ENCODE assay signal across 8 mouse cellular contexts in the genomic region with DNA sequence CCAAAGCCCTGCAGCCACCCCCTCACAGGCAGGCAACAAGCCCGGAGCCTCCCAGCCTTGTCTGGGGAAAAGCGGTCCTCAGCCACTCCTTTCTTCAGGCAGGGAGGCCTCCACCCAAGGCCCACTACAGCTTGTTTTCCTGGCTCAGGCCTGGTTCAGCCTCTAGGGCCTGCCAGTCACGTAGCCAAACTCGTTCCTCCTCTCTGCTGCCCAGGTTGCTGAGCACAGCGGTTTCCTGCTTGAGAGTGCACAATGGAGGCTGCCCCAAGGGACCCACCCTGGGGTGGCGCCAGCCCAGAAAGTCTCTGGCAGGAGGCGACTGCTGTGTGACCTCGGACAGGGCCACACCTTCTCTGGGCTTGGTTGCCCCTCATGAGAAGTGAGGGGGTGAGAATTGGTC. TPM values are rescaled to one million over a fixed set of nuclear protein-coding genes. Genes with fewer than 3 reads are reported as not detected.
DNase-seq lines count a peak whose midpoint lies in the region; ATAC-seq and TF ChIP-seq lines count a peak whose summit lies in the region.

No protein-coding gene starts in this region.

- no peaks in the 10 kb centered on the region for H3K36me3 ChIP-seq in embryonic facial prominence, embryonic 13.5 days
- no peaks in the 10 kb centered on the region for H3K36me3 ChIP-seq in embryonic facial prominence, embryonic 10.5 days (replicated peaks)
- no peaks in the 10 kb centered on the region for H3K36me3 ChIP-seq in E14TG2a.4 (ENCODE audit: insufficient read depth, low read length)
- H3K36me3 ChIP-seq in intestine, embryonic 14.5 days (ENCODE audit: control insufficient read depth, insufficient read depth, low read length): no peaks in the 10 kb centered on the region
- no peaks in the 10 kb centered on the region for H3K36me3 ChIP-seq in forebrain, postnatal 0 days (ENCODE audit: insufficient read depth)

- peaks cover 20% of the 10 kb centered on the region for H3K4me1 ChIP-seq in embryonic facial prominence, embryonic 13.5 days
- H3K4me1 ChIP-seq in embryonic facial prominence, embryonic 10.5 days: peaks cover 22% of the 10 kb centered on the region
- H3K4me1 ChIP-seq in E14TG2a.4 (replicated peaks; ENCODE audit: low read depth, low read length): peaks cover 72% of the 10 kb centered on the region
- peaks cover 3% of the 10 kb centered on the region; the same call in 1 of the 2 replicates for H3K4me1 ChIP-seq in intestine, embryonic 14.5 days (replicated peaks; ENCODE audit: control insufficient read depth, insufficient read depth, low read length)
- no peaks in the 10 kb centered on the region for H3K4me1 ChIP-seq in forebrain, postnatal 0 days (ENCODE audit: insufficient read depth)

- H3K27me3 ChIP-seq in embryonic facial prominence, embryonic 13.5 days: no peaks in the 10 kb centered on the region; the same call in 1 of the 2 replicates
- H3K27me3 ChIP-seq in embryonic facial prominence, embryonic 10.5 days (replicated peaks; ENCODE audit: low read depth, poor library complexity, severe bottlenecking): no peaks in the 10 kb centered on the region
- no peaks in the 10 kb centered on the region for H3K27me3 ChIP-seq in E14TG2a.4 (ENCODE audit: insufficient read depth, low read length)
- H3K27me3 ChIP-seq in intestine, embryonic 14.5 days (replicated peaks; ENCODE audit: control insufficient read depth, insufficient read depth, low read length): no peaks in the 10 kb centered on the region
- H3K27me3 ChIP-seq in forebrain, postnatal 0 days (ENCODE audit: insufficient read depth, low read length): no peaks in the 10 kb centered on the region

- no peak for TF ChIP-seq CTCF in E14TG2a.4 (conservative IDR thresholded peaks at IDR 0.05; ENCODE audit: low read length)
- TF ChIP-seq CTCF in forebrain, postnatal 0 days (IDR thresholded peaks at IDR 0.05; ENCODE audit: low read depth): no peak

- H3K4me2 ChIP-seq in embryonic facial prominence, embryonic 13.5 days: no peak overlapping the region
- H3K4me2 ChIP-seq in intestine, embryonic 14.5 days (ENCODE audit: low read length): no peak overlapping the region
- H3K4me2 ChIP-seq in forebrain, postnatal 0 days (ENCODE audit: low read depth): no peak overlapping the region

- ATAC-seq in embryonic facial prominence, embryonic 13.5 days (ENCODE audit: insufficient number of reproducible peaks, insufficient read depth, low FRiP score, low TSS enrichment, low read depth): no peak
- peak; percentile 50; the same call in 1 of the 2 replicates for ATAC-seq in intestine, embryonic 14.5 days (replicated peaks; ENCODE audit: low FRiP score, low TSS enrichment, low read depth)
- no peak for ATAC-seq in granulocyte monocyte progenitor cell, adult 5-6 weeks (replicated peaks; ENCODE audit: poor library complexity, severe bottlenecking)
- ATAC-seq in forebrain, postnatal 0 days: no peak

- H3K9me3 ChIP-seq in embryonic facial prominence, embryonic 13.5 days: no peaks in the 10 kb centered on the region
- no peaks in the 10 kb centered on the region for H3K9me3 ChIP-seq in embryonic facial prominence, embryonic 10.5 days
- H3K9me3 ChIP-seq in E14TG2a.4 (ENCODE audit: low read length): no peaks in the 10 kb centered on the region; the same call in 1 of the 2 replicates
- no peaks in the 10 kb centered on the region; the same call in 1 of the 2 replicates for H3K9me3 ChIP-seq in intestine, embryonic 14.5 days (ENCODE audit: control insufficient read depth, low read length)
- H3K9me3 ChIP-seq in forebrain, postnatal 0 days (ENCODE audit: low read length): no peaks in the 10 kb centered on the region

- DNase-seq in embryonic facial prominence, embryonic 10.5 days (ENCODE audit: low spot score): no peak
- no peak for DNase-seq in intestine, embryonic 14.5 days (ENCODE audit: low spot score)
- DNase-seq in lung, postnatal 10 days: peak; percentile 62
- no peak for DNase-seq in right cerebral cortex, adult 18-20 months
- DNase-seq in forebrain, postnatal 0 days: no peak

- H3K9ac ChIP-seq in embryonic facial prominence, embryonic 13.5 days: no peak overlapping the region
- no peak overlapping the region for H3K9ac ChIP-seq in intestine, embryonic 14.5 days (ENCODE audit: low read length)
- no peak overlapping the region for H3K9ac ChIP-seq in forebrain, postnatal 0 days

- WGBS in embryonic facial prominence, embryonic 13.5 days: 42% methylated on average over 8 of the region's 8 CpGs
- WGBS in embryonic facial prominence, embryonic 10.5 days: 60% methylated on average over 8 of the region's 8 CpGs
- 58% methylated on average over 8 of the region's 8 CpGs for WGBS in intestine, embryonic 14.5 days
- 64% methylated on average over 8 of the region's 8 CpGs for WGBS in forebrain, postnatal 0 days

- H3K27ac ChIP-seq in embryonic facial prominence, embryonic 13.5 days: peak overlapping the region; percentile 63; the same call in 1 of the 2 replicates
- no peak overlapping the region; the same call in 1 of the 2 replicates for H3K27ac ChIP-seq in embryonic facial prominence, embryonic 10.5 days (replicated peaks)
- 0 out of 2 replicates have a peak overlapping the region, but pooled peaks have one; percentile 3 for H3K27ac ChIP-seq in intestine, embryonic 14.5 days (ENCODE audit: low read depth)
- no peak overlapping the region for H3K27ac ChIP-seq in forebrain, postnatal 0 days (ENCODE audit: low read depth, low read length)

- no peak overlapping the region for H3K4me3 ChIP-seq in embryonic facial prominence, embryonic 13.5 days
- no peak overlapping the region for H3K4me3 ChIP-seq in embryonic facial prominence, embryonic 10.5 days
- H3K4me3 ChIP-seq in E14TG2a.4 (replicated peaks; ENCODE audit: low read length): peak overlapping the region; percentile 71
- no peak overlapping the region for H3K4me3 ChIP-seq in intestine, embryonic 14.5 days (ENCODE audit: low read depth, low read length)
- no peak overlapping the region for H3K4me3 ChIP-seq in forebrain, postnatal 0 days (ENCODE audit: low read depth, low read length)

RNA-seq across cellular contexts. Expression of a gene that starts 14.2 kb away (rescaled TPM):
- polyA plus RNA-seq in embryonic facial prominence, embryonic 13.5 days (2015; fragmentation: Nextera tagmentation; extraction: Ambion mirVana): 1.7 and 2.9 TPM in 2 replicates
- 0.28 and 0.44 TPM in 2 replicates for polyA plus RNA-seq in embryonic facial prominence, embryonic 10.5 days (2016; fragmentation: Nextera tagmentation; extraction: Ambion mirVana)
- polyA plus RNA-seq in intestine, embryonic 14.5 days (2014; fragmentation: Nextera tagmentation; extraction: Ambion mirVana): 2.4 and 2.9 TPM in 2 replicates
- not detected in 2 replicates for total RNA-seq in granulocyte monocyte progenitor cell, adult 5-6 weeks (2014; fragmentation: Nextera tagmentation)
- total RNA-seq in granulocyte monocyte progenitor cell, adult 5-6 weeks (2017): not detected in 2 replicates
- 48.8 and 50.4 TPM in 2 replicates for total RNA-seq in forebrain, postnatal 0 days (2014; rRNA removed)
- polyA plus RNA-seq in forebrain, postnatal 0 days (2015; fragmentation: Nextera tagmentation; extraction: Ambion mirVana): 28.9 and 37.0 TPM in 2 replicates

RNA-seq across cellular contexts. Expression of a gene that starts 44.7 kb away (rescaled TPM):
- polyA plus RNA-seq in embryonic facial prominence, embryonic 13.5 days (2015; fragmentation: Nextera tagmentation; extraction: Ambion mirVana): 0.18 and 0.39 TPM in 2 replicates
- polyA plus RNA-seq in embryonic facial prominence, embryonic 10.5 days (2016; fragmentation: Nextera tagmentation; extraction: Ambion mirVana): 0.21 and 0.37 TPM in 2 replicates
- polyA plus RNA-seq in intestine, embryonic 14.5 days (2014; fragmentation: Nextera tagmentation; extraction: Ambion mirVana): 0.30 TPM in 1 of 2 replicates, not detected in the other
- total RNA-seq in granulocyte monocyte progenitor cell, adult 5-6 weeks (2014; fragmentation: Nextera tagmentation): not detected in 2 replicates
- total RNA-seq in granulocyte monocyte progenitor cell, adult 5-6 weeks (2017): not detected in 2 replicates
- total RNA-seq in forebrain, postnatal 0 days (2014; rRNA removed): 0.24 TPM in 1 of 2 replicates, not detected in the other
- polyA plus RNA-seq in forebrain, postnatal 0 days (2015; fragmentation: Nextera tagmentation; extraction: Ambion mirVana): 0.10 TPM in 1 of 2 replicates, not detected in the other

RNA-seq across cellular contexts. Expression of a gene that starts 52.8 kb away (rescaled TPM):
- 2.6 and 4.0 TPM in 2 replicates for polyA plus RNA-seq in embryonic facial prominence, embryonic 13.5 days (2015; fragmentation: Nextera tagmentation; extraction: Ambion mirVana)
- polyA plus RNA-seq in embryonic facial prominence, embryonic 10.5 days (2016; fragmentation: Nextera tagmentation; extraction: Ambion mirVana): 2.4 and 3.0 TPM in 2 replicates
- polyA plus RNA-seq in intestine, embryonic 14.5 days (2014; fragmentation: Nextera tagmentation; extraction: Ambion mirVana): 3.4 and 3.5 TPM in 2 replicates
- total RNA-seq in granulocyte monocyte progenitor cell, adult 5-6 weeks (2014; fragmentation: Nextera tagmentation): 0.88 TPM in 1 of 2 replicates, not detected in the other
- total RNA-seq in granulocyte monocyte progenitor cell, adult 5-6 weeks (2017): 0.10 TPM in 1 of 2 replicates, not detected in the other
- 1.2 and 1.4 TPM in 2 replicates for total RNA-seq in forebrain, postnatal 0 days (2014; rRNA removed)
- 0.33 and 0.39 TPM in 2 replicates for polyA plus RNA-seq in forebrain, postnatal 0 days (2015; fragmentation: Nextera tagmentation; extraction: Ambion mirVana)

Comparison
In these comparisons a context has a peak if more than half of its experiments do, and no peak if none do; other contexts are left out.
1. H3K27ac ChIP-seq: peak in embryonic facial prominence, embryonic 13.5 days (single experiment) and intestine, embryonic 14.5 days (single experiment); none in embryonic facial prominence, embryonic 10.5 days (single experiment) and forebrain, postnatal 0 days (single experiment).